Mouse (Mus musculus): ENCODE results near the gene Lgals4.

Lgals4 gene

GRCm38 (mm10) chr7:28823932-28824331, 9.7 kb upstream of the Lgals4 start:
- DNase-seq, result no peak

DNA sequence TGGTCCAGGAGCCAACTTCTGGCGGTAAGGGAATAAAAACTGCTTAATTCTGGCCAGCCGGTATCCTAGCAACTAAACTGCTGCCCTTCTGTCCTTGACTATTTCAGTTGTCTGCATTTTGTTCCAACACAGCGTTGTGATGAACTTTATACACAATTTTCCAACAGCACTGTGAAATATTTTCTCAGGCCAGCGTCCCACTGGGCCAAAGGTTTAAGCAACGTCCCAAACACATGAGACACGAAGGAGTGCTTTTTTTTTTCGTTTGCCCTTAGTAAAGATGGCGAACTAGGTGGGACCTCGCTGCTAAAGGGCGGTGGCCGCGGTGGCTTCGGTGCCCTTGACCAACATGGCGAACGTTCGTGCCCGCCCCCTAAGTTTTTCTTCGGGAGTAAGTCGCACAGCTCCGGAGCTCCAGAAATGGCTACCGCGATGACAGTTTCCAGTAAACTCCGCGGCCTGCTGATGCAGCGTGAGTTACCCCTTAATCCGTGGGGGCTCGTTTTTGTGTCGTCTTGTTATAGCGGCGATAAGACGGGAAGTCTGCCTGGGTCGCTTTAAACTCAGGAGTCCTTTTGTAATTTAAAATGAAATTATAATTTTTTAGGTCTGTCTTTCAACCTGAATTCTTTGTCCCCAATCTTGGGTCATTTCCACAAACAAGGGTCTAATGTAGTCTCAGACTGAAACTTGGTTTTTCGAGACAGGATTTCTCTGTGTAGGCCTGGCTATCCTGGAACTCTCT, 8.5 kb upstream of the Lgals4 start, which contains the start of gene Ech1:
Gene Ech1, plus strand, starts transcription at position 277 of the 745 bp plus-strand sequence.
- peak; percentile 96 for DNase-seq

DNA sequence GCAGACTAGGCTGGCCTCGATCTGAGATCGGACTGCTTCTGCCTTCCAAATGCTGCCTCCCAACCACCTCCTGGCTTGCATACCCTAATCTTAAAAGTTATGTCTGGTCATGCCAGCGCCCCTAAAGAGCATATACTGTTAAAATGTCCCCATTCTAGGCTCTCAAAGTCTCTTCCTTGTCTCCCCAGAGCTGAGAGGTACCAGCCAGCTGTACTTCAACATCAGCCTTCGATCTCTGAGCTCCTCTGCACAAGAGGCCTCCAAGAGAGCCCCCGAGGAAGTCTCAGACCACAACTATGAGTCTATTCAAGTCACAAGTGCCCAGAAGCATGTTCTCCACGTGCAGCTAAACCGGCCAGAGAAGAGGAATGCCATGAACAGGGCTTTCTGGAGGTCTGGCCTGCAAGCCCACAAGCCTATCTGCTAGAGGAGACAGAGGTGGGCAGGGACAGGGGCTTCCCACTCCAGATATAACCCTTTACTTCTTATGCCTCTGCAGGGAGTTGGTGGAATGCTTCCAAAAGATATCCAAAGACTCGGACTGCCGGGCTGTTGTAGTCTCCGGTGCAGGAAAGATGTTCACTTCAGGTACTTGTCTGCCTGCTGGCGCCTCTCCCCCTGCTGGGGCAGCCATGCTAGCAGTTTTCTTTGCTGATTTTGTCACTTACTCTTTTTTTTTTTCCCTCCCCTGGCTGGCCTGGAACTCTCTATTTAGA, 7.8 kb upstream of the Lgals4 start:
- peak; percentile 50 for DNase-seq

GRCm38 (mm10) chr7:28826402-28826772, 7.3 kb upstream of the Lgals4 start:
- DNase-seq, result no peak

GRCm38 (mm10) chr7:28827338-28827737, 6.3 kb upstream of the Lgals4 start:
- peak; percentile 72 for DNase-seq

DNA sequence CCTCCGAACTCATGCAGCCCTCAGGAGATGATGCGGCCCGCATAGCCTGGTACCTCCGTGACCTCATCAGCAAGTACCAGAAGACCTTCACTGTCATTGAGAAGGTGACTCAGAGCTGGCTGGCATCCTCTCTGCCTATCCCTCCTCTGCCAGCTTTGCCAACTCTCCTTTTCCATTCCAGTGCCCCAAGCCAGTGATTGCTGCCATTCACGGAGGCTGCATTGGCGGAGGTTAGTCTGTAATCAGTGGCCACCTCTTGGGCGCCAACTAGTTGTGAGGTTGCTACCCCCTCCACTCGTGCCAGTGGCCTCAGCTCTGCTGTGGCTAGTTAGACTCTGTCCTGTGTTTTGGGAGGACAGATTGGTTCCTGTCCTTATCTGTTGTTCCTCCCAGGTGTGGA, 3.8 kb upstream of the Lgals4 start:
- no peak for DNase-seq

DNA sequence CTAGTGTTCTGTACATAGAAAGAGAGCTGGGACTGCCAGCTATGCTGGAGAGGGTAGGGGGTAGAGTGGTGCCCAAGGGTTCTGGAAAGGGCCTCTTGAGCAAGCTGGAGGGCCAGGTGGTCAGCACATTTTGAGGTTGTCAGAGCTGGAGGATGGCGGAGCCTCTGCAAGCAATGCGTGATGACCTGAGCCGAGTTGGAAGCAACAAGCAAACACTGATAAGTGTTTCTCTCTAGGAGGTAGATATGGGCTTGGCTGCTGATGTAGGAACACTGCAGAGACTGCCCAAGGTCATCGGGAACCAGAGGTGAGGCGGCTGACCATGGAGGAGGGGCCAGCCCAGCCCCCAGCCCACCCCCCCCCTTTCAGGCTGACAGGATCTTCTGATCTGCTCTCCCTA, 2.7 kb upstream of the Lgals4 start:
- DNase-seq, result no peak

DNA sequence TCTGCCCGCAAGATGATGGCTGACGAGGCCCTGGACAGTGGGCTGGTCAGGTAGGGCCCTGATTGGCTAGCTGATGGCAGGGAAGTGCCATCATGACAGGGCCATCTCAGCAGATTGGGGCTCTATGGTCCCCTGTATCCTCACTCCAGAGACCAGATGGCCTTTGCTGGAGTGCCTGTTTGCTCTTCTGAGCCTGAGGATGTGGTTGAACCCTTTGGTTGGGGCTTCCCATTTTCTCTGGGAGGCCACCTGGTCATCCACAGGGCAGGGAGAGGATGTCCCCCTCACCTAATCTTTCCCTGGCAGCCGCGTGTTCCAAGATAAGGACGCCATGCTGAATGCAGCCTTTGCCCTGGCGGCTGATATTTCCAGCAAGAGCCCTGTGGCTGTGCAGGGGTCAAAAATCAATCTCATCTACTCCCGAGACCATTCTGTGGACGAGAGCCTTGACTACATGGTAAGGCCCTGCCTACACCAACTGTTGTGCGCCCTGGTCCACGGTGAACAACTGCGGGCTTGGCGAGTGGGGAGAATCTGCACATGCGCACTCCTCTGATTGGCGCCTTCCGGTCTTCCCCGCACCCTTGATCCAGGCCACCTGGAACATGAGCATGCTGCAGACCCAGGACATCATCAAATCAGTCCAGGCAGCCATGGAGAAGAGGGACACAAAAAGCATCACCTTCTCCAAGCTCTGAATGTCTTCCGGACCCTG, 2.1 kb upstream of the Lgals4 start:
- DNase-seq, result no peak

- DNase-seq, result no peak
These were observed 1.5 kb upstream of the Lgals4 start for GRCm38 (mm10) chr7:28832137-28832536.

- no peak for DNase-seq
These were observed 3.3 kb downstream of the Lgals4 start for GRCm38 (mm10) chr7:28836936-28837335.

- peak; percentile 77 for DNase-seq
These were observed 4.7 kb downstream of the Lgals4 start for GRCm38 (mm10) chr7:28838331-28838730.

- no peak for DNase-seq
These were observed 13.6 kb downstream of the Lgals4 start for GRCm38 (mm10) chr7:28847273-28847672.

DNA sequence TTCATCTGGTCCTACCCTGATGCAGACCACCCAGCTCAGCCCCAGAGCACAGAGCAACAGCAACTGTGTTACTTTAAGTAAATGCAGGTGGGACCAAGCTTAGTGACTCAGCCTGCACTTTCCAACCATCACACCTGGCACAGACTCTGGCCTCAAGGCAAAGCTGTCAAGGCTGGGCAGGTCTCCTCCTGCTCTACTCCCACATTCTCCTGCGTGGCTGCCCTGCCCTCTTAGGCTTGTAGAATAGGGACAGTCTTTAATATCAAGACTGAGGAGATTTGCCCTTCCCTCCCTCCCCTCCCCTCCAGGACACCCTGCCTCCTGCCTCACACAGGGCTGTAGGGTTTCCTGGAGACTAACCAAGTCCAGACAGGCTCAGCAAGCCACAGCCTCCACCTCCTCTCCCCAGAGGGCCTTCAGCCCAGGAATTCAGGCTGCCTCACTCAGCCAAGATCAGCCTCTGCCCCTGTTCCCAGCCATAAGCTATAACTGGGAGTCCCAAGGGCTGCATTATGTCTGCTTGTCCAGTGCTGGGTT, 16.1 kb downstream of the Lgals4 start:
- DNase-seq, result no peak

DNA sequence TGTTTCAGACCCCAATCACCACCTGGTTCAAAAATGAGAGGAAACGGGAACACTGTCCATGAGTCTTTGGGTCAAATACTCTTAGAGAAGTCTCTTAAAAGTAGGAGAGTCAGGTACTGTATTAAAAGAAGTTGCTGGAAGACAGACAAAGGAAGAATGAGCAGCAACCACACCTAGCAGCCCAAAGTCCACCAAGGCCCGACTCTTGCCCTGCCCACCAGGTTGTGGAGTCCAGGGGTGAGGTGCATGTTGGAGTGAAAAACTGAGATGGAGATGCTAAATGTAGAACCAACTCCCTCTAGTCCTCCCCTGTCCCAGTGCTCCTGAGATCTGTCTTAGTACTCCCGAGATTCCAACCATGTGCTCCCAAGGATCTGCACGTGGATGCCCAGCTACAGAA, 17.0 kb downstream of the Lgals4 start:
- no peak for DNase-seq

GRCm38 (mm10) chr7:28859953-28860352, 26.3 kb downstream of the Lgals4 start:
- no peak for DNase-seq

- no peak for DNase-seq
These were observed 27.2 kb downstream of the Lgals4 start for GRCm38 (mm10) chr7:28860898-28861297.

GRCm38 (mm10) chr7:28862817-28863499, 29.3 kb downstream of the Lgals4 start:
- DNase-seq, result no peak

DNA sequence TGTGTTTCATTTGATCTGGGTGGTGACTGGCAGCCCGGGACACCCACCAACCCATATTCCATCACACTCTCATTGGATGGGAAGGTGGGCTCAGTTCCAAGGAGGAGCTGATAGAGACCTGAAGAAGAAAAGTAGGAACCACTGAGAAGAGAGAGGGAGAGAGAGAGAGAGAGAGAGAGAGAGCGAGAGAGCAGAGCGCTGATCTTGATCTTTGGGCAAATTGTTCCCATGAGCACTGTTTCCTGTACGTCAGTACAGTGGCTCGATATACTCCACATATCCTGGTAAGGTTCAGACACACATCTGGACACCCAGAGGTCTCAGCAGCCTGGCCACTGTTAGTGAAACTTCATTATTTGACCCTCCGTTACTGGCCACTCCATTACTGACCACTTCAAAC, 29.9 kb downstream of the Lgals4 start, which contains the start of gene Lgals7:
Gene Lgals7, plus strand, starts transcription at position 314 of the 400 bp plus-strand sequence.
- no peak for DNase-seq

DNA sequence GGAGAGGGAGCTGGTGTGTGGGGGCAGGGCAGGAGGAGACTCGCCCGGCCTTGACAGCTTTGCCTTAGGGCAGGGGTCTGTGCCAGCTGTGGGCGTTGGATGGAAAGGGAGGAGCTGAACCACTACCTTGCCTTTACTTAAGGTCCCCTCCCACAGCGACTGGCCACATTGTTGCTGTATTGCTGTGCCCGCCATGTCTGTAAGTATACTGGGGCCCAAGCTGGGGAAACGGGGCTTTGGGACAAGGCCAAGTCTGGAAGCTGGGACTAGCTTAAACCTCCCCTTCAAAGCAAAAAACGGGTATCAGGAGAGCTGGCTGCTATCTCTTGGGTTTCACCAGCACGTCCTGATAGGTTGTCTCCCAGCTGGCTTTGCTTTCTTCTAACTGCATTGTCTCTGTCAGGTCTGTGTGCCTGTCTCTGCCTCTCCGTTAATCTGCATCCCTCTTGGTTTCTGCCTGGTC, 30.7 kb downstream of the Lgals4 start:
- DNase-seq, result no peak

GRCm38 (mm10) chr7:28865481-28866300, 32.0 kb downstream of the Lgals4 start:
- peak; percentile 92 for DNase-seq

DNA sequence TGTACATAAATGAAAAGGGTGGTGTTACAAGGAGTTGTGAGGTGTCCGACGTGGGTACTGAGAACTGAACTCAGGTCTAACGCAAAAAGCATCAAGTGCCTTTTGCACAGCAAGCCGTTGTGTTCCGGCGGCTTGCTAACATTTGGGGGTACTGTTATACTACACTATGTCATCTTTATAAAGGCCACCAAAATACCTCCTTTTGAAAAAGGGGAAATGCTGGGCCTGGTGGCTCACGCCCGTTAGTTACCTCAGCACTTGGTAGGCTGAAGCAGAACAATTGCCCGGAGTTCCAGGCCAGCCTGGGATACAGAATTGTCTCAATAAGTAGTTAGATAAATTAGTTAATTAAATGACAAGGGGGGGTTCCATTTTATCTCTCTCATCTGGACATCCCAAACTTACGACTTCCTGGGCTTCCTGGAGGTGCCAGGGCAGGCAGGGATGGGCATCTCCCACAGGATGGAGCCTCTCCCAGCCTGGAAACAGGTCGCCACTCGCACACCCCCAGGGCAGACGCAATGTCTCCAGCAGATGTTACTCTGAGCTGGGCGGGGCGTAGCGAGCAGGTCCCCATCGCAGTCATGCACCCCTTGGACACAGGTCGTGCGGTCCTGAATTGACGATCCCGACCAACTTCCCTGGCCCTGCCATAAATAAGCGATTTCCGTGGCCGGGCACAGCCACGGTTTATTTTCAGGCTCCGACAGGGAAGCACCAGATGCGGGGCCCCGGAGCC, 33.3 kb downstream of the Lgals4 start:
- DNase-seq, result peak; percentile 27
